Mouse (Mus musculus) hindbrain, embryonic 16.5 days (tissue): ENCODE results near the gene Shq1. TPM values are rescaled to one million over a fixed set of nuclear protein-coding genes. Genes with fewer than 3 reads are reported as not detected.

Experiments
- ATAC-seq: fragments of 200-750 bp; cut with Nextera tagmentation; 2 replicates; pipeline ENCODE4 v1.8.0; 2017; ENCODE audit warnings: moderate TSS enrichment, moderate library complexity
- H3K27ac ChIP-seq: fragments of 300-500 bp; sonication (generic); 2 replicates; pipeline ENCODE4 v1.5.1; 2014; ENCODE audit warnings: low read depth, mild to moderate bottlenecking, control low read depth, low read length, moderate library complexity
- H3K27me3 ChIP-seq: fragments of 300-500 bp; sonication (generic); replicated peaks from 2 replicates; pipeline ENCODE4 v1.6.1; 2014; ENCODE audit warnings: low read length; ENCODE audit not compliant: control insufficient read depth, insufficient read depth
- H3K36me3 ChIP-seq: fragments of 300-500 bp; sonication (generic); 2 replicates; pipeline ENCODE4 v1.6.1; 2014; ENCODE audit warnings: mild to moderate bottlenecking, low read length, moderate library complexity, mixed read lengths; ENCODE audit not compliant: control insufficient read depth, insufficient read depth
- H3K4me1 ChIP-seq: fragments of 300-500 bp; sonication (generic); 2 replicates; pipeline ENCODE4 v1.6.1; 2014; ENCODE audit warnings: low read depth, low read length; ENCODE audit not compliant: control insufficient read depth, insufficient read depth
- H3K4me2 ChIP-seq: fragments of 300-500 bp; sonication (generic); 2 replicates; pipeline ENCODE4 v1.6.1; 2014; ENCODE audit warnings: mild to moderate bottlenecking, low read length, control low read depth, moderate library complexity
- H3K4me3 ChIP-seq: fragments of 300-500 bp; sonication (generic); 2 replicates; pipeline ENCODE4 v1.5.1; 2014; ENCODE audit warnings: mild to moderate bottlenecking, low read length, control low read depth, moderate library complexity
- H3K9ac ChIP-seq: fragments of 300-500 bp; sonication (generic); 2 replicates; pipeline ENCODE4 v1.6.1; 2014; ENCODE audit warnings: low read depth, mild to moderate bottlenecking, control low read depth, low read length, moderate library complexity
- H3K9me3 ChIP-seq: fragments of 300-500 bp; sonication (generic); 2 replicates; pipeline ENCODE4 v1.6.1; 2014; ENCODE audit warnings: mild to moderate bottlenecking, low read length, moderate library complexity; ENCODE audit not compliant: control insufficient read depth
- WGBS: fragments of 180-500 bp; shearing (Covaris S2); extraction: QIAGEN DNeasy Blood & Tissue Kit; methylation state at CpG from one replicate; pipeline ENCODE4 v1.1.7; 2014; 5-methylcytosine and 5-hydroxymethylcytosine counted together
- polyA plus RNA-seq: library from polyadenylated mRNA; unstranded; fragments of >200 nt; fragmentation: Nextera tagmentation; extraction: Ambion mirVana; gene quantifications from 2 replicates; pipeline ENCODE4 v1.2.1, GENCODE M21; 2015

Gene Shq1
- polyA plus RNA-seq, 1 experiment from 2014 or later = 8.9 TPM

- Histone ChIP-seq H3K4me1 (peaks cover 7% of the 10 kb centered on the region; the same call in 1 of the 2 replicates), H3K27me3 (no peaks in the 10 kb centered on the region), H3K4me2 (no peak overlapping the region), H3K4me3 (no peak overlapping the region), H3K36me3 (no peaks in the 10 kb centered on the region), H3K9me3 (no peaks in the 10 kb centered on the region), H3K27ac (no peak overlapping the region), H3K9ac (no peak overlapping the region)
- ATAC-seq = no peak
- WGBS = 23% methylated on average over 3 of the region's 3 CpGs
Measured at GRCm38 (mm10) chr6:100525496-100525895, 145.5 kb downstream of the Shq1 start.

GRCm38 (mm10) chr6:100522495-100522894 is 148.5 kb downstream of the Shq1 start:
- Histone ChIP-seq H3K4me3 (no peak overlapping the region), H3K4me1 (peaks cover 13% of the 10 kb centered on the region; the same call in 1 of the 2 replicates), H3K4me2 (no peak overlapping the region), H3K27ac (no peak overlapping the region), H3K9me3 (no peaks in the 10 kb centered on the region), H3K9ac (no peak overlapping the region), H3K27me3 (no peaks in the 10 kb centered on the region), H3K36me3 (no peaks in the 10 kb centered on the region)
- ATAC-seq = no peak
- 64% methylated on average over 3 of the region's 3 CpGs for WGBS

- ATAC-seq = no peak
- peaks cover 13% of the 10 kb centered on the region; the same call in 1 of the 2 replicates for H3K4me1 ChIP-seq
Measured at GRCm38 (mm10) chr6:100521615-100522398, 149.2 kb downstream of the Shq1 start.

GRCm38 (mm10) chr6:100520558-100521099 is 150.3 kb downstream of the Shq1 start:
- H3K27me3 ChIP-seq = peaks cover 3% of the 10 kb centered on the region; the same call in 1 of the 2 replicates
- H3K4me2 ChIP-seq = no peak overlapping the region
- H3K4me3 ChIP-seq = no peak overlapping the region
- H3K9me3 ChIP-seq = no peaks in the 10 kb centered on the region
- H3K4me1 ChIP-seq = peaks cover 7% of the 10 kb centered on the region; the same call in 1 of the 2 replicates
- no peak overlapping the region for H3K9ac ChIP-seq
- no peaks in the 10 kb centered on the region for H3K36me3 ChIP-seq
- no peak for ATAC-seq
- H3K27ac ChIP-seq = no peak overlapping the region
- WGBS = 79% methylated on average over 5 of the region's 5 CpGs

More at GRCm38 (mm10) chr6:100521615-100522398, 149.2 kb downstream of the Shq1 start:
- Histone ChIP-seq H3K4me3 (no peak overlapping the region), H3K9ac (no peak overlapping the region), H3K27me3 (peaks cover 3% of the 10 kb centered on the region; the same call in 1 of the 2 replicates), H3K4me2 (no peak overlapping the region), H3K36me3 (no peaks in the 10 kb centered on the region), H3K27ac (no peak overlapping the region), H3K9me3 (no peaks in the 10 kb centered on the region)
- WGBS = 43% methylated on average over 2 of the region's 2 CpGs

- H3K27ac ChIP-seq = no peak overlapping the region
- H3K27me3 ChIP-seq = peaks cover 3% of the 10 kb centered on the region; the same call in 1 of the 2 replicates
- H3K4me2 ChIP-seq = no peak overlapping the region
- H3K4me3 ChIP-seq = no peak overlapping the region
- H3K9me3 ChIP-seq = no peaks in the 10 kb centered on the region
- peaks cover 6% of the 10 kb centered on the region; the same call in 1 of the 2 replicates for H3K4me1 ChIP-seq
- H3K36me3 ChIP-seq = no peaks in the 10 kb centered on the region
- no peak overlapping the region for H3K9ac ChIP-seq
- WGBS = 41% methylated on average over 12 of the region's 12 CpGs
- no peak for ATAC-seq
Measured at GRCm38 (mm10) chr6:100519837-100520236, 151.1 kb downstream of the Shq1 start.

Other genes with a start within 250 kb of the Shq1 start
- 1.1 and 2.5 TPM in 2 replicates for gene Gxylt2, start 33.6 kb upstream of the Shq1 start, polyA plus RNA-seq
- 12.3 and 14.1 TPM in 2 replicates for gene Ppp4r2, start 162.5 kb upstream of the Shq1 start, polyA plus RNA-seq